Comparison of ENCODE assay signal across 6 mouse cellular contexts in the genomic region with DNA sequence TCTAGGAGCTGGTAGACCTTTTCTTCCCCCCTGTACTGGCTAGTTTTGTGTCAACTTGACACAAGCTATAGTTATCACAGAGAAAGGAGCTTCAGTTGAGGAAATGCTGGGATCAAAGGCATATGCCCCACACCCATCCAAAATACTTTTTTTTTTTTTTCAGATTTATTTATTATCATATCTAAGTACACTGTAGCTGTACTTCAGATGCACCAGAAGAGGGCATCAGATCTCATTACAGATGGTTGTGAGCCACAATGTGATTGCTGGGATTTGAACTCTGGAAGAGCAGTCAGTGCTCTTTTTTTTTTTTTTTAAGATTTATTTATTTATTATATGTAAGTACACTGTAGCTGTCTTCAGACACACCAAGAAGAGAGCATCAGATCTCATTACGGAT. TPM values are rescaled to one million over a fixed set of nuclear protein-coding genes. Genes with fewer than 3 reads are reported as not detected.
A peak's percentile ranks its signal among the peaks of the same experiment; 100 is the strongest.
DNase-seq lines count a peak whose midpoint lies in the region; ATAC-seq and TF ChIP-seq lines count a peak whose summit lies in the region.
"Not testable (repeated sequence)": the region's sequence is repeated elsewhere in the genome, so short reads cannot be mapped to it uniquely, and the experiment has no call there.

No protein-coding gene starts in this region.

- H3K27ac ChIP-seq in gastrocnemius, adult 2 months; intestine, postnatal 0 days (ENCODE audit: low read depth, low read length); layer of hippocampus, adult 2 months; liver, embryonic 14.5 days; stomach, postnatal 0 days (replicated peaks): not testable (repeated sequence)

- DNase-seq in gastrocnemius, adult 2 months; layer of hippocampus, adult 2 months (ENCODE audit: low spot score in 2 of 2); liver, embryonic 14.5 days (ENCODE audit: low read depth in 3 of 3, low spot score in 3 of 3); stomach, postnatal 0 days (ENCODE audit: low spot score): not testable (repeated sequence)

- H3K36me3 ChIP-seq in E14TG2a.4 (ENCODE audit: insufficient read depth, low read length); intestine, postnatal 0 days (ENCODE audit: control insufficient read depth, insufficient read depth); liver, embryonic 14.5 days (replicated peaks; ENCODE audit: control insufficient read depth, insufficient read depth, low read depth); stomach, postnatal 0 days (ENCODE audit: control insufficient read depth, insufficient read depth, low read length): not testable (repeated sequence)

- TF ChIP-seq EP300 in liver, embryonic 14.5 days (IDR thresholded peaks at IDR 0.05; ENCODE audit: low read depth); stomach, postnatal 0 days (optimal IDR thresholded peaks at IDR 0.05): not testable (repeated sequence)

- 0 out of 2 replicates have a peak, but pooled peaks have one; percentile 9 for TF ChIP-seq CTCF in E14TG2a.4 (conservative IDR thresholded peaks at IDR 0.05; ENCODE audit: low read length)
- TF ChIP-seq CTCF in gastrocnemius, adult 2 months (IDR thresholded peaks at IDR 0.05): peak; percentile 19; the same call in 1 of the 2 replicates
- TF ChIP-seq CTCF in intestine, postnatal 0 days (IDR thresholded peaks at IDR 0.05; ENCODE audit: low read depth): peak; percentile 39
- TF ChIP-seq CTCF in layer of hippocampus, adult 2 months (conservative IDR thresholded peaks at IDR 0.05): peak; percentile 51
- peak; percentile 34; the same call in 1 of the 2 replicates for TF ChIP-seq CTCF in liver, embryonic 14.5 days (IDR thresholded peaks at IDR 0.05; ENCODE audit: low read depth)
- peak; percentile 36; the same call in 1 of the 2 replicates for TF ChIP-seq CTCF in stomach, postnatal 0 days (IDR thresholded peaks at IDR 0.05; ENCODE audit: low read depth)

- H3K9me3 ChIP-seq in E14TG2a.4 (ENCODE audit: low read length); intestine, postnatal 0 days (ENCODE audit: control insufficient read depth); liver, embryonic 14.5 days (ENCODE audit: control insufficient read depth, low read length); stomach, postnatal 0 days (ENCODE audit: control insufficient read depth, low read length): not testable (repeated sequence)

- H3K9ac ChIP-seq in intestine, postnatal 0 days (ENCODE audit: low read depth, low read length); liver, embryonic 14.5 days (replicated peaks); stomach, postnatal 0 days (ENCODE audit: low read length): not testable (repeated sequence)

- ATAC-seq in intestine, postnatal 0 days; liver, embryonic 14.5 days (ENCODE audit: insufficient read depth); stomach, postnatal 0 days (ENCODE audit: low FRiP score, low TSS enrichment): not testable (repeated sequence)

- not testable (repeated sequence) for H3K4me1 ChIP-seq in E14TG2a.4 (replicated peaks; ENCODE audit: low read depth, low read length); intestine, postnatal 0 days (replicated peaks; ENCODE audit: control insufficient read depth, insufficient read depth, low read length); liver, embryonic 14.5 days (replicated peaks; ENCODE audit: control insufficient read depth in 2 of 2, insufficient read depth in 2 of 2, low read length in 1 of 2); stomach, postnatal 0 days (replicated peaks; ENCODE audit: control insufficient read depth, insufficient read depth)

- WGBS in intestine, postnatal 0 days: 96% methylated on average over 1 of the region's 1 CpGs
- WGBS in liver, embryonic 14.5 days (ENCODE audit: insufficient replicate concordance): 50% methylated on average over 1 of the region's 1 CpGs
- WGBS in stomach, postnatal 0 days: 87% methylated on average over 1 of the region's 1 CpGs

- intact Hi-C loops in gastrocnemius, adult 2 months (cut with DNase I): not testable (repeated sequence)

- not testable (repeated sequence) for H3K4me2 ChIP-seq in intestine, postnatal 0 days (replicated peaks; ENCODE audit: low read depth); liver, embryonic 14.5 days (ENCODE audit: low read depth); stomach, postnatal 0 days (replicated peaks; ENCODE audit: low read depth)

- not testable (repeated sequence) for H3K4me3 ChIP-seq in E14TG2a.4 (replicated peaks; ENCODE audit: low read length); gastrocnemius, adult 2 months; intestine, postnatal 0 days (ENCODE audit: low read depth, low read length); layer of hippocampus, adult 2 months; liver, embryonic 14.5 days (ENCODE audit: insufficient read depth in 1 of 2, low read depth in 2 of 2, low read length in 2 of 2); stomach, postnatal 0 days (ENCODE audit: low read depth, low read length)

- not testable (repeated sequence) for H3K27me3 ChIP-seq in E14TG2a.4 (ENCODE audit: insufficient read depth, low read length); intestine, postnatal 0 days (replicated peaks; ENCODE audit: control insufficient read depth, insufficient read depth, low read length); liver, embryonic 14.5 days (ENCODE audit: control insufficient read depth, insufficient read depth, low read length); stomach, postnatal 0 days (ENCODE audit: control insufficient read depth, insufficient read depth, low read length)

RNA-seq across cellular contexts. Expression of gene Haus6, which starts 10.7 kb away (rescaled TPM):
- 1 to 10 TPM; 5.0 to 5.3 TPM for total RNA-seq in gastrocnemius, adult 2 months (2021)
- polyA plus RNA-seq in intestine, postnatal 0 days (2015; fragmentation: Nextera tagmentation; extraction: Ambion mirVana): 3.0 and 3.1 TPM in 2 replicates
- 1 to 10 TPM; 8.2 to 9.3 TPM for total RNA-seq in layer of hippocampus, adult 2 months (2021)
- polyA plus RNA-seq in liver, embryonic 14.5 days (2012; rRNA removed): 3.8 and 5.7 TPM in 2 replicates
- 12.7 and 14.2 TPM in 2 replicates for polyA plus RNA-seq in liver, embryonic 14.5 days (2014; fragmentation: Nextera tagmentation; extraction: Ambion mirVana)
- polyA plus RNA-seq in stomach, postnatal 0 days (2015; fragmentation: Nextera tagmentation; extraction: Ambion mirVana): 3.4 and 4.4 TPM in 2 replicates

RNA-seq across cellular contexts. Expression of gene Rraga, which starts 47.1 kb away (rescaled TPM):
- 10 to 100 TPM; 43.5 to 54.4 TPM for total RNA-seq in gastrocnemius, adult 2 months (2021)
- polyA plus RNA-seq in intestine, postnatal 0 days (2015; fragmentation: Nextera tagmentation; extraction: Ambion mirVana): 37.0 and 38.6 TPM in 2 replicates
- total RNA-seq in layer of hippocampus, adult 2 months (2021): 100 to 1,000 TPM; 129 to 143 TPM
- 28.1 and 38.4 TPM in 2 replicates for polyA plus RNA-seq in liver, embryonic 14.5 days (2012; rRNA removed)
- polyA plus RNA-seq in liver, embryonic 14.5 days (2014; fragmentation: Nextera tagmentation; extraction: Ambion mirVana): 32.3 and 33.5 TPM in 2 replicates
- polyA plus RNA-seq in stomach, postnatal 0 days (2015; fragmentation: Nextera tagmentation; extraction: Ambion mirVana): 49.3 and 63.3 TPM in 2 replicates

RNA-seq across cellular contexts. Expression of gene Plin2, which starts 47.3 kb away (rescaled TPM):
- 10 to 100 TPM; 32.4 to 60.2 TPM for total RNA-seq in gastrocnemius, adult 2 months (2021)
- polyA plus RNA-seq in intestine, postnatal 0 days (2015; fragmentation: Nextera tagmentation; extraction: Ambion mirVana): 500 and 531 TPM in 2 replicates
- total RNA-seq in layer of hippocampus, adult 2 months (2021): 10 to 100 TPM; 10.8 to 13.6 TPM
- 89.7 and 108 TPM in 2 replicates for polyA plus RNA-seq in liver, embryonic 14.5 days (2012; rRNA removed)
- polyA plus RNA-seq in liver, embryonic 14.5 days (2014; fragmentation: Nextera tagmentation; extraction: Ambion mirVana): 159 and 166 TPM in 2 replicates
- polyA plus RNA-seq in stomach, postnatal 0 days (2015; fragmentation: Nextera tagmentation; extraction: Ambion mirVana): 50.7 and 57.8 TPM in 2 replicates
